Mouse (Mus musculus) lung, embryonic 16.5 days (tissue): ENCODE measurements around the gene Bmp3. TPM values are rescaled to one million over a fixed set of nuclear protein-coding genes. Genes with fewer than 3 reads are reported as not detected.

Source experiments
- ATAC-seq: fragments of 200-750 bp; cut with Nextera tagmentation; 2 replicates; pipeline ENCODE4 v1.8.0; 2017; ENCODE audit warnings: low read depth, mild to moderate bottlenecking, moderate library complexity
- H3K27ac ChIP-seq: fragments of 300-500 bp; sonication (generic); 2 replicates; pipeline ENCODE4 v1.5.1; 2014; ENCODE audit warnings: mild to moderate bottlenecking, control low read depth, low read length
- H3K27me3 ChIP-seq: fragments of 300-500 bp; sonication (generic); 2 replicates; pipeline ENCODE4 v1.6.1; 2014; ENCODE audit warnings: low read depth, low read length, mixed read lengths; ENCODE audit not compliant: control insufficient read depth, insufficient read depth
- H3K36me3 ChIP-seq: fragments of 300-500 bp; sonication (generic); 2 replicates; pipeline ENCODE4 v1.6.1; 2014; ENCODE audit warnings: low read length; ENCODE audit not compliant: control insufficient read depth, insufficient read depth
- H3K4me1 ChIP-seq: fragments of 300-500 bp; sonication (generic); replicated peaks from 2 replicates; pipeline ENCODE4 v1.6.1; 2014; ENCODE audit warnings: low read length, mixed read lengths; ENCODE audit not compliant: control insufficient read depth, insufficient read depth
- H3K4me2 ChIP-seq: fragments of 300-500 bp; sonication (generic); 2 replicates; pipeline ENCODE4 v1.6.1; 2014; ENCODE audit warnings: low read depth, low read length, control low read depth
- H3K4me3 ChIP-seq: fragments of 300-500 bp; sonication (generic); 2 replicates; pipeline ENCODE4 v1.5.1; 2014; ENCODE audit warnings: mild to moderate bottlenecking, low read length, control low read depth
- H3K9ac ChIP-seq: fragments of 300-500 bp; sonication (generic); 2 replicates; pipeline ENCODE4 v1.6.1; 2014; ENCODE audit warnings: low read length, control low read depth
- H3K9me3 ChIP-seq: fragments of 300-500 bp; sonication (generic); 2 replicates; pipeline ENCODE4 v1.6.1; 2016; ENCODE audit warnings: low read length; ENCODE audit not compliant: control insufficient read depth
- WGBS: fragments of 180-500 bp; shearing (Covaris S2); extraction: QIAGEN DNeasy Blood & Tissue Kit; methylation state at CpG from one replicate; pipeline ENCODE4 v1.1.7; 2014; 5-methylcytosine and 5-hydroxymethylcytosine counted together
- polyA plus RNA-seq: library from polyadenylated mRNA; unstranded; fragments of >200 nt; fragmentation: Nextera tagmentation; extraction: Ambion mirVana; gene quantifications from 2 replicates; pipeline ENCODE4 v1.2.1, GENCODE M21; 2015

The Bmp3 gene
- polyA plus RNA-seq, 1 experiment from 2014 or later, result 7.3 TPM

- WGBS, result 47% methylated on average over 3 of the region's 3 CpGs
- H3K9ac ChIP-seq, result no peak overlapping the region
- H3K36me3 ChIP-seq, result no peaks in the 10 kb centered on the region
- no peak overlapping the region for H3K4me2 ChIP-seq
- H3K27me3 ChIP-seq, result no peaks in the 10 kb centered on the region
- H3K9me3 ChIP-seq, result no peaks in the 10 kb centered on the region
- no peak for ATAC-seq
- H3K27ac ChIP-seq, result no peak overlapping the region
- H3K4me3 ChIP-seq, result no peak overlapping the region
- H3K4me1 ChIP-seq, result no peaks in the 10 kb centered on the region
Measured at GRCm38 (mm10) chr5:98882096-98882495, 27.9 kb downstream of the Bmp3 start.

GRCm38 (mm10) chr5:98890544-98891050 lies 36.4 kb downstream of the Bmp3 start:
- no peaks in the 10 kb centered on the region for H3K9me3 ChIP-seq
- H3K4me1 ChIP-seq, result no peaks in the 10 kb centered on the region
- H3K4me3 ChIP-seq, result no peak overlapping the region
- H3K36me3 ChIP-seq, result no peaks in the 10 kb centered on the region
- H3K27me3 ChIP-seq, result no peaks in the 10 kb centered on the region
- H3K27ac ChIP-seq, result no peak overlapping the region
- WGBS, result 76% methylated on average over 2 of the region's 2 CpGs
- no peak overlapping the region for H3K4me2 ChIP-seq
- no peak overlapping the region for H3K9ac ChIP-seq
- no peak for ATAC-seq

- no peak for ATAC-seq
Measured at GRCm38 (mm10) chr5:98894281-98894680, 40.1 kb downstream of the Bmp3 start.

GRCm38 (mm10) chr5:98897946-98898345 lies 43.7 kb downstream of the Bmp3 start:
- H3K9me3 ChIP-seq, result no peaks in the 10 kb centered on the region
- H3K4me2 ChIP-seq, result no peak overlapping the region
- no peak for ATAC-seq
- H3K4me3 ChIP-seq, result no peak overlapping the region
- H3K27ac ChIP-seq, result no peak overlapping the region
- H3K4me1 ChIP-seq, result no peaks in the 10 kb centered on the region
- H3K9ac ChIP-seq, result no peak overlapping the region
- H3K36me3 ChIP-seq, result no peaks in the 10 kb centered on the region
- no peaks in the 10 kb centered on the region for H3K27me3 ChIP-seq

More at GRCm38 (mm10) chr5:98894281-98894680, 40.1 kb downstream of the Bmp3 start:
- Histone ChIP-seq H3K9me3 (no peaks in the 10 kb centered on the region), H3K4me3 (no peak overlapping the region), H3K4me2 (no peak overlapping the region), H3K4me1 (no peaks in the 10 kb centered on the region), H3K27ac (no peak overlapping the region), H3K27me3 (no peaks in the 10 kb centered on the region), H3K36me3 (no peaks in the 10 kb centered on the region), H3K9ac (no peak overlapping the region)
- WGBS, result 56% methylated on average over 3 of the region's 3 CpGs

- no peak overlapping the region for H3K4me2 ChIP-seq
- ATAC-seq, result no peak
- no peak overlapping the region for H3K4me3 ChIP-seq
- H3K27ac ChIP-seq, result no peak overlapping the region
- no peaks in the 10 kb centered on the region for H3K27me3 ChIP-seq
- H3K9me3 ChIP-seq, result no peaks in the 10 kb centered on the region
- no peaks in the 10 kb centered on the region for H3K4me1 ChIP-seq
- no peak overlapping the region for H3K9ac ChIP-seq
- WGBS, result 76% methylated on average over 5 of the region's 5 CpGs
- H3K36me3 ChIP-seq, result no peaks in the 10 kb centered on the region
Measured at GRCm38 (mm10) chr5:98900926-98901325, 46.7 kb downstream of the Bmp3 start.

GRCm38 (mm10) chr5:98902339-98902738 lies 48.1 kb downstream of the Bmp3 start:
- H3K27me3 ChIP-seq, result no peaks in the 10 kb centered on the region
- H3K4me1 ChIP-seq, result no peaks in the 10 kb centered on the region
- no peak overlapping the region for H3K27ac ChIP-seq
- peaks cover 2% of the 10 kb centered on the region; the same call in 1 of the 2 replicates for H3K9me3 ChIP-seq
- H3K36me3 ChIP-seq, result no peaks in the 10 kb centered on the region
- no peak overlapping the region for H3K9ac ChIP-seq
- no peak overlapping the region for H3K4me2 ChIP-seq
- ATAC-seq, result no peak
- H3K4me3 ChIP-seq, result no peak overlapping the region
- 57% methylated on average over 4 of the region's 4 CpGs for WGBS

- ATAC-seq, result no peak
- Histone ChIP-seq H3K4me3 (no peak overlapping the region), H3K27ac (no peak overlapping the region), H3K9me3 (no peaks in the 10 kb centered on the region), H3K36me3 (no peaks in the 10 kb centered on the region), H3K27me3 (no peaks in the 10 kb centered on the region), H3K4me1 (no peaks in the 10 kb centered on the region), H3K4me2 (no peak overlapping the region), H3K9ac (no peak overlapping the region)
- WGBS, result 81% methylated on average over 5 of the region's 5 CpGs
Measured at GRCm38 (mm10) chr5:98918716-98919115, 64.5 kb downstream of the Bmp3 start.

- H3K27ac ChIP-seq, result no peak overlapping the region
- H3K36me3 ChIP-seq, result no peaks in the 10 kb centered on the region
- H3K9ac ChIP-seq, result no peak overlapping the region
- no peaks in the 10 kb centered on the region for H3K9me3 ChIP-seq
- H3K4me2 ChIP-seq, result no peak overlapping the region
- H3K4me1 ChIP-seq, result no peaks in the 10 kb centered on the region
- no peak overlapping the region for H3K4me3 ChIP-seq
- no peaks in the 10 kb centered on the region for H3K27me3 ChIP-seq
- WGBS, result 95% methylated on average over 1 of the region's 1 CpGs
- no peak for ATAC-seq
Measured at GRCm38 (mm10) chr5:98921608-98922007, 67.4 kb downstream of the Bmp3 start.

GRCm38 (mm10) chr5:98922921-98923320 lies 68.7 kb downstream of the Bmp3 start:
- Histone ChIP-seq H3K27me3 (no peaks in the 10 kb centered on the region), H3K27ac (no peak overlapping the region), H3K9ac (no peak overlapping the region), H3K4me2 (no peak overlapping the region), H3K9me3 (no peaks in the 10 kb centered on the region), H3K36me3 (no peaks in the 10 kb centered on the region), H3K4me1 (no peaks in the 10 kb centered on the region), H3K4me3 (no peak overlapping the region)
- no peak for ATAC-seq
- WGBS, result 86% methylated on average over 3 of the region's 3 CpGs
